Mouse (Mus musculus): ENCODE data around the gene Acsl6.

The Acsl6 gene

DNA sequence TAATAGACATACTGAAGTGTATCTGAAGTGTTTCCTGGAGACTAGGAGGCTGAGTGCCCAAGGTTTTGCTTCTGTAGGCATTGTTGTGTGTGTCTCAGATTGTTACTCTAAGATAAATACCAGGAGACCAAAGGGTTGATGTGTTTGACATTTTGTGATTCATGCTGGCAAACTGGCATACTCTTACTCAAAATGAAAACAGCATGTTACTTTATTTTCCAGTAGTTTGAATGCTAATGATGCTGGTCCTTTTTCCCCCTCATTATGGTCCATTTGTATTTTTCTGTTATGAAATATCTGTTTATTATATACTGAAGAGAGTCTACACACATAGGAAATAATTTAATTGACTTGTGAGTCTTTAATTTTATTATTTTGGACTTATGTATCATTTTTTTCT lies 69.0 kb downstream of the Acsl6 start:
- in situ Hi-C loops (cut with MboI, MseI), result no loop called here

DNA sequence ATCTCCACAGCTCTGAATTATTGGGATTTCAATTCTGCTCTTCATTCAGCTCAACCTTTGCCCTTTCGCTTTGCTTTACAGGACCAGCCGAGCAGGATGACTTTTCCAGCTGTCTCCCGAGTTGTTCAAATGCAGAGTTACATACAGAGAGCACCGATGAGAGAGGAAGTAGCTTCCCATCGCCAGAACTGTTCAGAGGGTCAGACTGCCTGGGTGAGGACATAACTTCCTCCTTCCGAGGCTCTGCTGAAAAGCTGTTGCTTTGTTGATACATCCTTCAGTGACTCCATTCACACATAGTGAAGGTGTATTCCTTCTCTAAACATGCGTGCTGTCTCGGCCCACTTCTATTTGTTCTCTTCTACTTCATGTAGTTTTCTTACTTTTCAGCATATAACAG lies 86.8 kb downstream of the Acsl6 start:
- in situ Hi-C loops (cut with MboI, MseI), result no loop called here

DNA sequence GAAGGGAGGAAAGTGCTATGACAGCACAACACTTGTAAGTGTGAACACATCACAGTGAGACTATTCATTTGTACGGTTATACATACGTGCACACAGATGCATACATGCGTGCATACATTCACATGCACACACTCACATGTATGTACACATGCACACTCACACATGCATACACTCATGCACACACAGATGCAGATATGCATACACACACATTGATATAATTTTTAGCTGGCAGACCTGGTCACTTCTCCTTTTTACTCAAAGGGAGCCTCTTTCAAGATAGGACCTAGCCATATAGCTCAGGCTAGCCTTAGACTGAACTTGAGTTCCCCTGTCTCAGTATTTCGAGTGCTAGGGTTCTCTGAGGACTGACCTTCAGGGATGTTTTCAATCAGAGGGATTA lies 87.7 kb downstream of the Acsl6 start:
- in situ Hi-C loops (cut with MboI, MseI), result no loop called here

DNA sequence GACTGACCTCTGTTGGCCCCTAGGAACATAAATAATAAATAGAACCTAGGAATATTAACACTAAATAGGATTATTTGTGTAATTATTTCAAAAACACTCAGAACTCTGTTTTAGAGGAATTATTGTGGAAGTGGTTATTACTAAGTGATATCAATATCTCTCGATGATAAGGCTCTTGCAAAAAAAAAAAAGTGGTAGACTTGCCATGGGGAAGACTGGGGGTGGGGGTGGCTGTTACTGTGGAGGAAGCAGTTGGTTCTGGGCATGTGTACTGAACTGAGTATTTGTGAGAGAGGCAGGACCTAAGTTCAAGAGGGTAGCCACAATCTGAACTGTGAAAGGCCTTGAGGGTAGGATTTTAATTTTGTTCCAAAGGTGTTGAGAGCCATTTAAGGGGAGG lies 93.1 kb downstream of the Acsl6 start:
- in situ Hi-C loops (cut with MboI, MseI), result no loop called here

DNA sequence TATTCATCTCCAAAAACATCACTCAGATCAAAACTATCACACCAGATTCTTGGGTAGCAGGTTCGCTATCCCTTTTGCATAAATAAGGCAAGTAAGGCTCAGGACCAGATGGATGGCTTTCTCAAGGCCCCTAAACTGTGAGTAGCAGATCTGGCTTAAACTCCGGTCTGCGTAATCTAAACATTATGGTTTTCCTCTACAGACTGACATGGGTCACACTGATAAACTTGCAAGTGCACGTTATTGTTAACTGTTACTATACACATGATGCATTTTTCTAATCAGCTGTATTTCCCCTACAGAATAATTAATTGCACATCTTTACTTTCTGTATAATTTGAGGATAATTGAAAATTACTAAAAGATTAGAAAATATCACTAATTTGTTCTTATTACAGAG lies 94.5 kb downstream of the Acsl6 start:
- in situ Hi-C loops (cut with MboI, MseI), result no loop called here

DNA sequence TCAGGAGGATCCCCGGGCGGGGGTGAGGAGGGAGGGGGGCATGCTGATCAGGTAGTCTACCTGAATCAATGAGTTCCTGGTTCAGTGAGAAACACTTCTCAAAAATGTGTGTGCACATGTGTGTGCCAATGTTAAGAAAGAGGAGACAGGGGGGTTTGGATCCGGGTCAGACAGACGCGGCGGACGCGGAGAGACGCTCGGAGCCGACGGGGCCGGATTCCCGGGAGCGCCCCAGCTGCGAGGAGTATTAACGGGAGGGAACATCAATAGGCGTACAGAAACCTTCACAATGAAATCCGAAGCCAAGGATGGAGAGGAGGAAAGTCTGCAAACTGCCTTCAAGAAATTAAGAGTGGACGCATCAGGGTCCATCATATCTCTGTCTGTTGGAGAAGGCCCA lies 97.2 kb downstream of the Acsl6 start:
- in situ Hi-C loops (cut with MboI, MseI), result loop anchor here in 1 of 2 experiments (25.0 kb wide), 1 partner anchor 1061 kb away; the partner anchor contains the start of genes Atox1 and G3bp1

DNA sequence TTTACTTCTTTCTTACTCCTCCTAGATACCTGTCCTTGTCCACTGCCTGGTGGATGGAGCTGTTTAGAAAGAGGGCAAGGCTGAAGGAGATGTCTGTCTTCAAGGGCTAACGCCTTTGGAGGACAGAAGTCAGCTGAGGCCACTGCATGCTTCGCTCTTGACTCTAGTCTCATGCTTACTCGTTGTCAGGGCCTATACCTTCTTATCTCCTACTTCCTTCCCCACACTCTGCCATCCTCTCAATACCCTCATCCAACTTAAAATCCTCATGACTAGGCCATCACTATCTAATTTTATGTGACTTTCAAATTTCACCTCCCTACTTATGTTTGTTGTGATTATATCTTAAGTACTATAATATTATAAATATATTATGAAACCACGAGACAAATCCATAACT lies 101.3 kb downstream of the Acsl6 start:
- in situ Hi-C loops (cut with MboI, MseI), result loop anchor here in 1 of 2 experiments (25.0 kb wide), 1 partner anchor 1057 kb away; the partner anchor contains the start of genes Atox1 and G3bp1

DNA sequence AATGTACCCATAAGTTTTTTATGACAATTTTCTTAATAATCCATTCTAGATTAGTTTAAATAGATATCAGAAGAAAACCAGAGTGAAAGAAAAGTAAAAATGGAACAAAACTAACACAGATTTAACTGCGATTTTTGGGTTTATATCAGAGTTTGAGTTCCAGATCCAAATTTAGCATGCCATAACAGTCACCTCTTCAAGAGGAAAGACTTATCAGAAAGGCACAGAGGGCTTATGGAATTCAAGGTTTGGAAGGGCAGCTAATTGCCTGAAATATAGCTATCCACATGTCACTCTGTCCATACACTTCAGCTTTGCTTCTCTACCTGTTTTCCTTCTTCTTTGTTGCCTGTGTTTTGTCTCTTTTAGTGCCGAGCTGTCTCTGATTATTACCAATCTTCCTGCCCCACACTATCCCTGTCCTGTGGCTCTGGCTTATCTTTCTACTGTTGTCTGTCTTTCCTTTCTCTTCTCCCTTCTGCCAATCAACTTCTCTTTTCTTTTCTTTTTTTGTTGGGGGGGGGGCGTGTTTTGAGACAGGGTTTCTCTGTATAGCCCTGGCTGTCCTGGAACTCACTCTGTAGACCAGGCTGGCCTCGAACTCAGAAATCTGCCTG lies 103.4 kb downstream of the Acsl6 start:
- in situ Hi-C loops (cut with MboI, MseI), result loop anchor here in 1 of 2 experiments (25.0 kb wide), 1 partner anchor 1055 kb away; the partner anchor contains the start of genes Atox1 and G3bp1

DNA sequence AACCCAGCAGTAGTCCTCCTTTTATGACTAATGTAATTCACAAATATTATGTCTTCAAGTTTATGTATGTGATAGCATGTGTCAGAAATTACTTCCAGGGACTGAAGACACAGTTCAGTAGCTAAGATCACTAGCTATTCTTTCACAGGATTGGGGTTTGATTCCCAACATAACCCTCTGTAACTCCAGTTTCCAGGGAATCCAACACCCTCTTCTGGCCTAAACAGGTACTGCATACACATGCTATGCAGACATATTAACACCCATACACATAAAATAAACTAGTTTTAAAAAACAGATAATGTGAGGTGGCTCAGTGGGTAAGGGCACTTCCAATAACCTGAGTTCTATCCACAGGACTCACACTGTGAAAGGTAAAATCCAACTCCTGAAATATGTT lies 107.0 kb downstream of the Acsl6 start:
- in situ Hi-C loops (cut with MboI, MseI), result loop anchor here (5.0 to 25.0 kb wide), 2 partner anchors 103 to 1052 kb away; partner anchors contain the start of genes Atox1 (in 1 of the 2) and G3bp1 (in 1 of the 2)

DNA sequence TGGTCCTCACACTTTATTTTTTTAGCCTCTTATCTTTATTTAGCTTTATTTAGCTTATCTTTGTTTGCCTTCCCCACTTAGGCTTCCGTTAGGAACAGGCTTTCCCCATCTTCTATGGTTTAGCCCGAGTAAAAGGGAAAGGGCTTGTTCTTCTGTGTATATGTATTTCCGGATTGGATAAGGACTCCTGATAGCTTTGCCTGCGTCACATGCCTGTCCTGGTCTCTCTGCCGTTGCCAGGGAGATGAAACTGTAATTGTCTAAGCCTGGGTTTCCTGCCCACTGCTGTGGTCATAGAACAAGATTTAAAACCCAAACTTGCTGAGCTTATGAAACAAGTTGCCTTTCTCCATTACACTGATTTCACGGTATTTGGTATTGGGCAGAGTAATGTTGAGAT lies 109.4 kb downstream of the Acsl6 start:
- in situ Hi-C loops (cut with MboI, MseI), result loop anchor here (5.0 to 25.0 kb wide), 2 partner anchors 106 to 1049 kb away; partner anchors contain the start of genes Atox1 (in 1 of the 2) and G3bp1 (in 1 of the 2)

Data from T-helper 17 cell (primary cell).